Mouse (Mus musculus) leukemia stem cell, adult 10-12 weeks (primary cell): ENCODE data around the gene Gm13057. TPM values are rescaled to one million over a fixed set of nuclear protein-coding genes. Genes with fewer than 3 reads are reported as not detected.

Experiments
- polyA plus RNA-seq: library from polyadenylated mRNA; stranded (reverse); fragments of >175 nt; gene quantifications from 2 replicates; pipeline ENCODE4 v1.2.3, GENCODE M21; 2012; ENCODE audit warnings: low replicate concordance

Gm13057 gene
- not detected in 2 replicates for polyA plus RNA-seq

GRCm38 (mm10) chr4:143551400-143551799 is at the start of gene Gm13057, which contains the start of gene BC080695:
Gene Gm13057 (plus strand): TSS chr4:143551709.
Gene BC080695 (plus strand): TSS chr4:143551700.

DNA sequence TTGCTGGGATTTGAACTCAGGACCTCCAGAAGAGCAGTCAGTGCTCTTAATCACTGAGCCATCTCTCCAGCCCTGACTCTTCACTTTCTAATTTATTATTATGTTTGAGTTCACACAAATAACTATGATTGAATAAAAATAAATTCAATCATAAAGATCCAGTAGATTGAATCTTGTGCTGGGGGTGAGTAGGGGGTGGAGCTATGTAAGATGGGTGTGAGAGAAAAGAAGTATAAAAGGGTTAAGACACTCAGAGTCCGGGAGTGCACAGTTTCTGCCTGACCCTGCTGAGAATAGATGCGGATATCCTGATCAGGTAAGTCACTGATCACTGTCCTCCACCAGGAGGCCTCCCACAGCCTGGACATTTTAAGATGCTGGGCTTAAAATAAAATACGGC is 40.5 kb upstream of the Gm13057 start, which contains the start of gene Gm13043:
Gm13043 (plus strand) TSS at position 301 of the 400 bp plus-strand sequence.

GRCm38 (mm10) chr4:143535654-143536053 is 15.9 kb upstream of the Gm13057 start, which contains the start of gene Gm13040:
Gene Gm13040 (plus strand): TSS chr4:143535954.

Other genes starting within 250 kb of the Gm13057 start
- gene Lrrc38, start 202.0 kb upstream of the Gm13057 start, polyA plus RNA-seq: not detected in 2 replicates
- not detected in 2 replicates for gene Pramel1, start 157.3 kb upstream of the Gm13057 start, polyA plus RNA-seq
- 0.28 and 0.82 TPM in 2 replicates for gene Pramef8, start 139.3 kb upstream of the Gm13057 start, polyA plus RNA-seq
- not detected in 2 replicates for gene Oog4, start 101.4 kb upstream of the Gm13057 start, polyA plus RNA-seq
- gene Gm13043, start 40.4 kb upstream of the Gm13057 start, polyA plus RNA-seq: not detected in 2 replicates
- gene Gm13040, start 15.8 kb upstream of the Gm13057 start, polyA plus RNA-seq: 0.15 TPM in 1 of 2 replicates, not detected in the other
- not detected in 2 replicates for gene BC080695, start within 50 bp of the Gm13057 start, polyA plus RNA-seq
- 0.07 TPM in 1 of 2 replicates, not detected in the other for gene Gm13083, start 63.3 kb downstream of the Gm13057 start, polyA plus RNA-seq
- gene Gm13088, start 105.5 kb downstream of the Gm13057 start, polyA plus RNA-seq: not detected in 2 replicates
- gene Gm13089, start 151.0 kb downstream of the Gm13057 start, polyA plus RNA-seq: not detected in 2 replicates
- gene Gm13078, start 167.7 kb downstream of the Gm13057 start, polyA plus RNA-seq: not detected in 2 replicates
- gene Gm13023, start 237.6 kb downstream of the Gm13057 start, polyA plus RNA-seq: not detected in 2 replicates